Mouse (Mus musculus): ENCODE results near the gene Arhgef3.
"Not testable (repeated sequence)": the region's sequence is repeated elsewhere in the genome, so short reads cannot be mapped to it uniquely, and the experiment has no call there.

Gene Arhgef3

GRCm38 (mm10) chr14:27229441-27230147 lies 114.9 kb downstream of the Arhgef3 start:
- peak; percentile 76 to 78 for DNase-seq (ENCODE audit: low read depth in 2 of 2, low spot score in 2 of 2)

DNA sequence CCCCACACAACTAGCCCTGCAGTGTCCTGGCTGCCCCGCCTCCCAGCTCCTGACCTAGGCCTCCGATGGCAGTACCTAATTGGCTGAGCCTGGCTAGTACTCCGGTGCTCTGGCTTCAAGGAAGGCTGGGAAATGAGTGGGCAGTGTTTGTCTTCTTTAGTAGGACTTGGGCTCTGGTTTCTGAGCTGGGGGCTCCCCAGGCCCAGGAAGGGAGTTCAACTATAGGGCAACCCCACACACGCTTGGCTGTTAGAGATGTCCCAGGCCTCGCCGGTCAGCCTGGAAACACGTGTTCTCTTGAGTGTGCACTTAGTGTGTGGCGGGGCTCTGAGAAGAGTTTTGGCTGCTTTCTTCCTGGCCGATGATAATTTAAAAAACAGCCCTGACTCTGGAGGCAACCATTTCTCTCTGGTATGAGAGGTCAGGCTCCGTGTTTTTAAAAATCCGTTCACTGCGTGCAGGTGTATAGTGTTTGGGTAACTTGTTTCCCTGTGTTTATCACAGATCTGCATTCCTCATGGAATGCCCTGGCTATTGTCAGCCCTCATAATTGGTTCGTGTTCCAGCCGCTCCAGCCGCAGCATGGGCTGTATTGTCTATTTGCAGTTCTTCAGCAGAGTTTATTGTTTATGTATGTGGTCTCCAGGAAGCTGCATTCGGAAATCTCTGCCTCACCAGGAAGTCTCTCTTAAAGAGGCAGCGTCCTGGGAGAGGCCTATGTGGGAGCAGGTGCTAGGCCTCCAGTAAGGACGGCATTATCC lies 115.7 kb downstream of the Arhgef3 start:
- DNase-seq (ENCODE audit: low read depth in 2 of 2, low spot score in 2 of 2): peak in 1 of 2 experiments; percentile 28

DNA sequence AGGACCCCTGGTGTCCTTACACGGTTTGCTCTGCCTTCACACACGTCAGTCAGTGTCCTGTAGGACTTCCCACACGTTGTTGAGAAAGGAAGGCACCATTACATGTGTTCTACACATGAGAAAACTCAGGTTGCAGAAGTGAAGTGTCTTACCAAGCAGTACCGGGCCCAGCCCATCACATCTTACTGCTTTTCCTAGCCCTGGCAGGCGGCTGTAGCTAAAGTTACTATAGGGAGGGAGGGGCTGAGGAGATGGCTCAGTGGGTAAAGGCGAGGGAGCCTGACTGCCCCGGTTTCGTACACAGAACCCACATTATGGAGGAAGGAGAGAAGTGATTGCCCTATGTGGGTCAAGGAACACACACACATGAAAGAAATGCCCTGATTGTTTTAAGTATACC lies 116.8 kb downstream of the Arhgef3 start:
- no peak for DNase-seq (ENCODE audit: low read depth in 2 of 2, low spot score in 2 of 2)

DNA sequence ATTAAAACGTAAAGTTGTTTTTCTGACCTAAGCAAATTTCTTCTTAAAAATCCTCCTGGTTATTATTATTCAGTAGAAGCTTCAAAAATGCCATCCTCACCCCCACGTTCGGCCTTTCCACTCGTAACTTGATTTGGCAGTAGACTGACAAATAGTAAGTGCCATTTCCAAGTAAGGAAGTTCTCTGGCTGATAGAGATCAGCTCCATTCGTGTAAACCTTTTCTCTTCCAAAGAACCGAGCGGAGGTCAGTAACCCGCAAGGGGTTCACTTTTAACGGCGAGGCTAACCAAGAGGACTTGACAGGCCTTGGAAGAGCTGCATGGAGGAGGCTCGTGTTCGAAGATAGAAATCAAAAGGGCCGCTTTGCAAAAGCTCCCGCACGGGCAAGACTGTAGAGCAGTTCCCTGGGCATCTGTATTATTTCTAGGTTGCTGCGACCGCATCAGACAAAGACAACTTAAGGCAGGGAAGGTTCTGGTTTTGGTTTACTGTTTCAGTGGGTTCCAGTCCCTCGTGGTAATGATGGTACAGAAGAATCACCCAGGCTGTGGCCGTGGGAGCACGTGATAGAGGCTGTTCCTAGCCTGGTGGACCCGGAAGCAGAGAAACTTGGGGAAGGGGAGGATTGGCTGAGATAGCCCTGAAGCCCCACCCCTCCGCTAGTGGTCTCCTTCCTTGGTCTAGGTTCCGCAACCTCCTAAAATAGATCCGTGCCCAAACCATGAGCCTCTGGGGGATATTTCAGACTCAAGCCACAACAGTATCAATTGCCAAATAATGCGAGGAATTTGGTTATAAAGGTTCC lies 117.5 kb downstream of the Arhgef3 start:
- DNase-seq (ENCODE audit: low read depth in 2 of 2, low spot score in 2 of 2): no peak

- no peak for DNase-seq (ENCODE audit: low read depth in 2 of 2, low spot score in 2 of 2)
These were observed 118.4 kb downstream of the Arhgef3 start for GRCm38 (mm10) chr14:27233056-27233455.

DNA sequence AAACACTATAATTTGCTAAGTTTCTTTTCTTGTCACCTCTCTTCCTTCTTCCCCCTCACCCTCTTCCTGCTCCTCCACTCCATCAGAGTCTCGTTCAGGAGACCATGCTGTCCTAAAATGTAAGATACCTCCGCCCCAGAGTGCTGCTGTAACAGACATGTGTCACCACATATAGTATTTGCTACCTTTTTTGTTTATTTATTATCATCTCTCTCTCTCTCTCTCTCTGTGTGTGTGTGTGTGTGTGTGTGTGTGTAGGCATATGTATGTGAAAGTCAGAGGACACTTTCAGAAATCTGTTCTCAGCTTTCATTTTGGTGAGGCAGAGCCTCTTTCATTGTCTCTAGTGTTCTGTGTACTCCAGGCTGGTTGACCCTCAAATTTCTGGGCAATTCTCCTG lies 119.0 kb downstream of the Arhgef3 start:
- DNase-seq (ENCODE audit: low read depth in 2 of 2, low spot score in 2 of 2): no peak

DNA sequence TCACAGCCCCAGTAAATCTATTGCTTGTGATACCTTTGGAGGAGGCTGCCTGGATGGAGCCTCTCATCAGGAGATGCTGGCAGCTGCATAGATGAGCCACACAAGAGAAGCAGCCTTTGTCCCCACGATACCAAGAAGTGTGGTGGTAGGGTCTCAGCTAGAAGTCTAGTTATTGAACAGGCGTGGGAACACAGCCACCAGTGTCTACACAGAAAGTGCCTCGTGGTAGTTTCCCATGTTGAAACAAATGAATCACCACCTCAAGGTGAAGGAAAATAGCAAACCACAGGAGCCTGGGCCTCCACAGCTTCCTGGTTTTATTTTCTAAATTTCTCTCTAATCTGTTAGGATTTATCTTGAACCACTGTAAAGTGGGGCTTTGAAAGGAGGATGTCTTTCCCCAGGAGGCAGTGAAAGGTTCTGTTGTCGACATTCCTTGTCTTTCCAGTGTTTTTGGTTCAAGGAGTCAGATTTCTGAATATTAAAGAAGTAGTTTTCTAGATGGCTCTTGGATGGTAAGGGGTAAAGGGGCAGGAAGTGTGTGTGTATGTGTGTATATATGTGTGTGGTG lies 119.7 kb downstream of the Arhgef3 start:
- no peak for DNase-seq (ENCODE audit: low read depth in 2 of 2, low spot score in 2 of 2)

DNA sequence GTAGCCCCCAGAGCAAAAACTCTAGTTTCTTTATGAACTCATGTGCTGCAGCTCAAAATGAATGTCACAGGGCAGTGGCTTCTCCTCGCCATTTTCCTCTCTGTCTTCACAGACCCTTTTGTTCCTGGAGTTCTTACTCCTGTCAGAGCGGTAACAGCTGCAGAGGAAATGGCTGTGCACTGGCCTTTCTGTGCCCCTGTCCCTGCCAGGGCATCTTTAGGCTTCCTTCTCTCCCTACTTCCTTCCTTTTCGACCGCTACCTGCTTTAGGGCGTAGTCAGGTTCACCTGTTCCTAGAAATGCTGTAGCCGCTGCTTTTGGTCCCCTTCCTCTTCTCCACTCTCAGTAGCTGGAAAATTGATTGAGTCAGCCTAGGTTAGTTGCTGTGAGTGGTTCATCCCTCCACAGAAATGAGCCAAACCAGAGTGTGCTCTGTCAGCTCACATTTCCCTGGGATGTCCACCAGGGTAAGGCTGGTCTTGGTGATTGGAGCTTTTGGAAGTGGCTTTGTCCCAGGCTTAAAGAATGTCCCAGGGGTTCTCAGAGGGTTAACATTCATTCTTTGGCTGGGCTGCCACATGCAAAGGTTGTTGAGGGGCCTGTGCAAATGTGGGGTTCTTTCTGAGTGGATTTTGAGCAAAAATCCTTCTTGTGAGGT lies 121.3 kb downstream of the Arhgef3 start:
- no peak for DNase-seq (ENCODE audit: low read depth in 2 of 2, low spot score in 2 of 2)

DNA sequence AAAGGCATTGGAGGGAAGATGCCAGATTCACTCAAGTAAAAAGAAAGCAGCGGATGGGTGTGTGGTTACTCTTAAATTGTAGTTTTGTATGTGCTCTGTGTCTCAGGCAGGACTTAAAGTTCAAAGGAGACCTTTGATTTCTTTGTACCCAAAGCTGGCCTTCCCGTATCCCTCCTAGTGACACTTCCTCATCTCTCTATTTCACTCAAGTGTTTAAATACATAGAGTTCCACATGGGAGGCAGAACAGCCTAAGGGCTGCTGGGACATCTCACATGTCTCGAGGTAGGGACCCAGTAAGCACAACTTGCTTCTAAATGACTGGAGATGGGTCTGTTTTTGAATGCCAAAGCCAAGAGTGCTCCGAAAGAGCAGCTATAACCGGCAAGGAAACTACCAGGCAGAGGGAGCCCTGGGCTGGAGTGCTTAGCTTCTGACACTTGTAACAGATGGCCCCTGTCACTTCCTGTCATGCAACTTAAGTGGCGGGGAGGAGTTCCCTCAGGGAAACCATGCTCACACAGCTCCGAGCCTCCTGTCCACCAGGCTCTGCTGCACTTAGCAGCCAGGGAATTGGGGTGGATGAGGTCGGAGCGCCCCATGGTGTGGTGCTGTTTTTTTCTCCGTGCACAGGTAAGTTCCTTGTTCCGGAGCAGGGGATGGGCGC lies 123.0 kb downstream of the Arhgef3 start:
- DNase-seq (ENCODE audit: low read depth in 2 of 2, low spot score in 2 of 2): peak; percentile 66 to 74

DNA sequence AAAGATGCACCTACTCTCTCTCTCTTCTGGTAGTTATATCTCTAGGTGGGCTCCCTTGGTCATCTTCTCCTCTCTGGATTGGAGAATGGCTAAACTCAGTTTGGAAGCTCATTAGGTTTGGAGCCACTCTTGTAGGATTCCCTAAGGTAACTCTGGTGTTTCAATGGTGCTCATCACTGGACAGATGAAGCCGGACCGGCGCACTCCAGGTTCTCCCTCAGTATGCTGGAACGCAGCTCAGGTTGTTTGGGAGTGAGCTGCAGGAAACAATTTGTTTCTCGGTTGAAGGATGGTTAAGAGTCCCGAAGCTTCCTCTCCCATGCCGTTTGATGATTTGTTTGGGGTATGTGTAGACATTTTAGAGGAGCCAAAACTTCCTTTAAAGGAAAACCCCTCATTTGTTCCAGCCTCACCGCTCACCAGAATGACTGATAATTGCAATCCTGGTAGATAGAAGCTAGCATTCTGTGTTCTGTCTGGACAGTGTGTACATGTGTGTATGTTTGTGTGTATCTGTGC lies 124.0 kb downstream of the Arhgef3 start:
- DNase-seq (ENCODE audit: low read depth in 2 of 2, low spot score in 2 of 2): no peak

- no peak for DNase-seq (ENCODE audit: low read depth in 2 of 2, low spot score in 2 of 2)
These were observed 124.9 kb downstream of the Arhgef3 start for GRCm38 (mm10) chr14:27239551-27240091.

DNA sequence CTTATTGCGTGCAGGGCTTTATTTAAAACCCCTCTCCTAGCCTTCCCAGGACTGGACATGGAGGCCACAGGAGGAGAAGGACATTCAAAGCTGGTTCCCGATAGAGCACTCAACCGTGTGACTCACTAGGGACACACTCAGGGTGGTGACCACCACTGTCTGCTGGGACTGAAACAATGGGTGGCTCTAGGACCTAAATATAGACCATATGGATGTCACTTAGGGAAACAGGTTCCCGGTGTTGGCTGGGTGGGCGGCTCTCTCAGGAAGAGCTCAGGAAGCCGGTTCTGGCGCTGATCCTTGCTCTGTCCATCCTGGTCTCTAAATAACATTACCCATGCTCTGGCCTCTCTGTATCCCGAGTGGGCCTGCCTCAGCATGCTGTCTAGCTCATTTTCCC lies 127.6 kb downstream of the Arhgef3 start:
- no peak for DNase-seq (ENCODE audit: low read depth in 2 of 2, low spot score in 2 of 2)

DNA sequence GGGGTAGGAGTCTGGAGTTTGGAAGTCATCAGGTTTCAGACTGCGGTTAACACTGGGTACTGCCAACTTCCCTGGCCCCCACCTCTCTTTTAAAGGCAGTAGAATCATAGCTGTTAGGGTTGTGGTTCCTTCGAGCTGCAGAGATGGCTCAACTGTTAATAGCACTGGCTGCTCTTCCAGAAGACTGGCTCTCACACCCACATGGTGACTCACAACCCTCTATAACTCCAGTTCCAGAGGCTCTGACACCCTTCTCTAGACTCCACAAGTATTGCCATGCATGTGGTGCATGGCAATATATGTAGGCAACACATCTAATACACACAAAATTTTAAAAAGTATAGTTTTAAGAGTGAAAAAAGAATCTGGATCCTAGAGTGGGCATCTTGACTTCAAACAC lies 128.1 kb downstream of the Arhgef3 start:
- no peak for DNase-seq (ENCODE audit: low read depth in 2 of 2, low spot score in 2 of 2)

DNA sequence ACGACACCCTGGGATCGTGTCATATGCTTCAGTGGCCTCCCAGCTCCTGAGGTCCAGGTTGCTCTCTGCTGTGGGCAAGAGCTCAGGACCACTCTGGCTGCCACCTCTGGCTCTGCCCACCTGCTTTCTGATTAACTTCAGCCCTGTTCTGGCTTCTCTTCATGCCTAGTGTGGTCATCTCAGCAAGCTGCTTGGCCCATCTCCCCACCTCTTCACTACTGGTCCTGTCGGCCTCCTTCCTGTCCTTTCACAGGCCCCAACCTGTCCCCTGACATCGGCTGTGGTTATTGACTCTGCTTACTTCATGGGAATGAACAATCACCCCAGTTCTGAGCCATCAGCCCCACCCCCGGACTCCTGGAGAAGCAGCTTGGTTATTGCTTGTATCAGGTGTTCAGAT lies 128.9 kb downstream of the Arhgef3 start:
- no peak for DNase-seq (ENCODE audit: low read depth in 2 of 2, low spot score in 2 of 2)

GRCm38 (mm10) chr14:27244898-27245297 lies 130.2 kb downstream of the Arhgef3 start:
- DNase-seq (ENCODE audit: low read depth in 2 of 2, low spot score in 2 of 2): no peak

DNA sequence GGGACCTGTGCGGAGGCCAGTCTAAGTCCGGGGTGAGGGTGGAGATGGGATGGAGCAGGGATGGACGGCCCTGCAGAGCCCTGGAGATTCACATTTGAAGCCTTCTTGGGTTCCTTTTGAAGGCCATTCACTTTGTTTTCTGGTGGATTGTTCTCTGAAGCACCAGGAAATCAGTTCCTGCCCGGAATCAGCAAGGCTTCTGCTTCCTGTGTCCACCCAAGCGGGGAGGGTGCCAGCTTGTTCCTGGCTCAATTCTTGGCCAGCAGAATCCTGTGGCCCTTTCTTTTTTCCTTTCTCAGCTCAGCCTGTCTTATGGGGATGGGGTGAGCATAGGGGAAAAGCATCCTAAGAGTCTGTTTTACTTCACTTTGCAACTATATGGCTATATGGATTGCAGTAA lies 131.7 kb downstream of the Arhgef3 start:
- DNase-seq (ENCODE audit: low read depth in 2 of 2, low spot score in 2 of 2): no peak

GRCm38 (mm10) chr14:27246948-27247347 lies 132.2 kb downstream of the Arhgef3 start:
- not testable (repeated sequence) for DNase-seq (ENCODE audit: low read depth in 2 of 2, low spot score in 2 of 2)

DNA sequence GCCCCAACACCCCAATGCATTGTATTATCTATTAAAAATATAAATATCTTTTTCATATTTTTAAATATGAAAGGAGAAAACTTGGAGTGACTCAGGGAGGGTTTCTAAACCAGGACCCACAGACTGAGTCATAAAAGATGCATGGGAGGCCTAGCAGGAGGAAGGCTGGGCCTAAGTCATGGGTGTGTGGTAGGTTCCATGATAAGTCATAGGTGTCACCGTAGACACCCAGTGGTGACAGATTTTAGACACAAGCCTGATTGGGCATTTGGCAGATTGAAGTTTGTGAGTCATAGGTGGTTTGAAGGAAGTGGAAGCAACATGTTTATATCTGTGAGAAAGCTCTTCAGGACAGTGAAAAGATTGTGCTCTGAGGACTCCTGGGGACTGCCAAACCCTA lies 134.4 kb downstream of the Arhgef3 start:
- DNase-seq (ENCODE audit: low read depth in 2 of 2, low spot score in 2 of 2): peak; percentile 20 to 42

- no peak for DNase-seq (ENCODE audit: low read depth in 2 of 2, low spot score in 2 of 2)
These were observed 135.6 kb downstream of the Arhgef3 start for GRCm38 (mm10) chr14:27250281-27250789.

GRCm38 (mm10) chr14:27253391-27253790 lies 138.7 kb downstream of the Arhgef3 start:
- no peak for DNase-seq (ENCODE audit: low read depth in 2 of 2, low spot score in 2 of 2)
